Mouse (Mus musculus) CD4-positive, CD25-positive, alpha-beta regulatory T cell, adult 4 months (primary cell): ENCODE data around the gene Inpp4b. TPM values are rescaled to one million over a fixed set of nuclear protein-coding genes. Genes with fewer than 3 reads are reported as not detected.
A peak's percentile ranks its signal among the peaks of the same experiment; 100 is the strongest.
"Not testable (repeated sequence)": the region's sequence is repeated elsewhere in the genome, so short reads cannot be mapped to it uniquely, and the experiment has no call there.

Experiments
- ATAC-seq: one replicate; pipeline ENCODE4 v1.8.0; 2017
- polyA plus RNA-seq, 2 experiments: library from polyadenylated mRNA; unstranded; fragments of 100-300 nt; shearing (Covaris generic); gene quantifications; one replicate each; pipeline ENCODE4 v1.2.1; 2017

Gene Inpp4b
- polyA plus RNA-seq, 2 experiments from 2014 or later: 673 to 808 TPM

- ATAC-seq: peak; percentile 30
These were observed 437.8 kb downstream of the Inpp4b start for GRCm38 (mm10) chr8:81780166-81780565.

GRCm38 (mm10) chr8:81780921-81781675 is 438.7 kb downstream of the Inpp4b start:
- ATAC-seq: peak; percentile 14

- peak; percentile 54 for ATAC-seq
These were observed 440.4 kb downstream of the Inpp4b start for GRCm38 (mm10) chr8:81782781-81783180.

- ATAC-seq: peak; percentile 11
These were observed 442.4 kb downstream of the Inpp4b start for GRCm38 (mm10) chr8:81784775-81785174.

- ATAC-seq: peak; percentile 34
These were observed 446.1 kb downstream of the Inpp4b start for GRCm38 (mm10) chr8:81788498-81788897.

- ATAC-seq: peak; percentile 21
These were observed 450.3 kb downstream of the Inpp4b start for GRCm38 (mm10) chr8:81792649-81793048.

GRCm38 (mm10) chr8:81798501-81798900 is 456.1 kb downstream of the Inpp4b start:
- no peak for ATAC-seq

- peak; percentile 38 for ATAC-seq
These were observed 458.4 kb downstream of the Inpp4b start for GRCm38 (mm10) chr8:81800792-81801191.

GRCm38 (mm10) chr8:81806797-81807196 is 464.4 kb downstream of the Inpp4b start:
- peak; percentile 41 for ATAC-seq

GRCm38 (mm10) chr8:81807578-81807977 is 465.2 kb downstream of the Inpp4b start:
- ATAC-seq: peak; percentile 53

GRCm38 (mm10) chr8:81808406-81808805 is 466.1 kb downstream of the Inpp4b start:
- no peak for ATAC-seq

GRCm38 (mm10) chr8:81809414-81809813 is 467.1 kb downstream of the Inpp4b start:
- not testable (repeated sequence) for ATAC-seq

- peak; percentile 12 for ATAC-seq
These were observed 469.8 kb downstream of the Inpp4b start for GRCm38 (mm10) chr8:81812051-81812751.

GRCm38 (mm10) chr8:81814742-81815141 is 472.4 kb downstream of the Inpp4b start:
- peak; percentile 52 for ATAC-seq

GRCm38 (mm10) chr8:81815551-81815950 is 473.2 kb downstream of the Inpp4b start:
- ATAC-seq: no peak

GRCm38 (mm10) chr8:81823121-81823520 is 480.8 kb downstream of the Inpp4b start:
- peak; percentile 47 for ATAC-seq

GRCm38 (mm10) chr8:81824975-81825374 is 482.6 kb downstream of the Inpp4b start:
- no peak for ATAC-seq

GRCm38 (mm10) chr8:81826406-81826805 is 484.1 kb downstream of the Inpp4b start:
- no peak for ATAC-seq

GRCm38 (mm10) chr8:81827306-81827913 is 485.1 kb downstream of the Inpp4b start:
- ATAC-seq: no peak

- no peak for ATAC-seq
These were observed 489.1 kb downstream of the Inpp4b start for GRCm38 (mm10) chr8:81831430-81831829.

GRCm38 (mm10) chr8:81833852-81834251 is 491.5 kb downstream of the Inpp4b start:
- no peak for ATAC-seq

- ATAC-seq: peak; percentile 28
These were observed 498.2 kb downstream of the Inpp4b start for GRCm38 (mm10) chr8:81840512-81840911.
